Mouse (Mus musculus): ENCODE data around the gene Large2.
"Not testable (repeated sequence)": the region's sequence is repeated elsewhere in the genome, so short reads cannot be mapped to it uniquely, and the experiment has no call there.

Gene Large2

DNA sequence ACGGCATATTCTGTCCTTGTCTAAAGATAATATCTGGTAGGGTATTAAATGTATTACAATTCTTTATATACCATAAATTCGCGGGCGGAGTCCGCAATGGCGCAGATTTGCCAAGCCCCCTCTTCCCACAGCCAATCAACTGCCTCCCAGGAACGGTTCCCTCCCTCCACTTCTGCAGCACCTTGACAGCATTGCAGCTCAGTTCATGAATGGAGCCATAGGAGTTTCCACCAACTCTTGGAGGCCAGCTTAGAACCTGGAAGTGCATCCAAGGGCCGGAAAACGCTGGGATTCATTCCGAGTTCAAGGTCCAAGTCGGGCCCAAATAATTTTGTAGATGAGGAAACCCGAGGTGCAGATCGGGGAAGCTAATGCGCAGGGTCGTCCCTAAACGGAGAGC is at the start of gene Large2, which contains the start of gene Pex16:
Large2 (minus strand) TSS at position 356 of the 400 bp plus-strand sequence.
Pex16 (plus strand) TSS at position 163 of the 400 bp plus-strand sequence.
- DNase-seq (ENCODE audit: low spot score in 2 of 2), result no peak

GRCm38 (mm10) chr2:92423702-92424461 is 49.2 kb upstream of the Large2 start:
- DNase-seq (ENCODE audit: low spot score in 2 of 2), result peak; percentile 74 to 83

GRCm38 (mm10) chr2:92423156-92423555 is 48.5 kb upstream of the Large2 start:
- no peak for DNase-seq (ENCODE audit: low spot score in 2 of 2)

- DNase-seq (ENCODE audit: low spot score in 2 of 2), result no peak
Observed at GRCm38 (mm10) chr2:92422388-92423135, 47.9 kb upstream of the Large2 start.

GRCm38 (mm10) chr2:92421723-92422387 is 47.2 kb upstream of the Large2 start:
- no peak for DNase-seq (ENCODE audit: low spot score in 2 of 2)

DNA sequence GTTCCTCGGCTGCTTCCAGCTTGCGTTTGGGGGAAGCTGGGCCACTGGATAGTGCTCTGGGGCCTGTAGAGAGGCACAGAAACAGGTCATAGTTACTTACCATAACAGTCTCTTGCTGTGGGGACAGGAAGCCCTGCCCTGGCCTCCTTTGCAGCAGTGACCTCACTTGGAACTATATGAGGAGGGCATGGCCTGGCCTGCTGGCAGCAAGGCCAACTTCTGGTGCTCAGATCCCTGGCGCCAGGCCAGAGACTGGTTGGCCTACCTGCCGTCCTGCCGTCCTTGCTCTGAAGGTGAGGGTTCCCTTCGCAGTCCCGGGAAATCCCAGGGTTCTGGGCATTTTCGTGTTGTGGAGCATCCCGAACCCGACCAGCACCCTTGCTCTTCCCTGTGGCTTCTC is 37.0 kb upstream of the Large2 start:
- no peak for DNase-seq (ENCODE audit: low spot score in 2 of 2)

DNA sequence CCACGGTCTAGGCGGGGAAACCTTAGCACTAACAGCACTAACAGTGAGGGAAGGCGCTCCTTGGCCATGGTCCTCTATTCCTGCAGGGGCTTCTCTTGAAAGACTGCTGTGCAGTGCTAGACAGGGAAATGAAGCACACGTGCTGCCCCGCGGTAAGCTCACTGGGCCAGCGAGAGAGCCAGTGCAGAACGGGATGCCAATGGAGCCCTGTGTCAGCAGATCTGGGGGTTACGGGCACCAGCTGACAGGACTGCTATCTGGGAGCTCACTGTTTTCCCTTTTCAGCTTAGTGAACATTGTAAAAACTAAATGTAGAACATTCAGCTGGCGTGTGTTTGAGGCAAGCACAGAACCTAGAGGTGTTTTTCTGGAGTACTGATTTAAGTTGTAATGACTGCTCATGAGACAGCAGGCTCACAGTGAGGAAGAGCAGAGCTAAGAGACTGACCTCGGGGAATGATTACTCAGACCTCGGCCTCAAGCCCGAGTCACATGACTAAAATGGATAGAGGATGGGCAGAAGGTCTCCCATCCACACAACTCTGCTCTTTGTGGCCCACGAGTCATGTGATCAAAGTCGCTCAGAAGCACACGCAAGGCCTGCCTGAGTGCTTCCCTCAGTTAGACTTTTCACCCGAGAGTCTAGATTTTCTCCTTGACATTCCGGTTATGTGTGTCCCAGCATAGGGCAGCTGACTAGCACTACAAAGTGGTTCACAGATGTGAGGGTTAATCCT is 33.8 kb upstream of the Large2 start:
- DNase-seq (ENCODE audit: low spot score in 2 of 2), result no peak

DNA sequence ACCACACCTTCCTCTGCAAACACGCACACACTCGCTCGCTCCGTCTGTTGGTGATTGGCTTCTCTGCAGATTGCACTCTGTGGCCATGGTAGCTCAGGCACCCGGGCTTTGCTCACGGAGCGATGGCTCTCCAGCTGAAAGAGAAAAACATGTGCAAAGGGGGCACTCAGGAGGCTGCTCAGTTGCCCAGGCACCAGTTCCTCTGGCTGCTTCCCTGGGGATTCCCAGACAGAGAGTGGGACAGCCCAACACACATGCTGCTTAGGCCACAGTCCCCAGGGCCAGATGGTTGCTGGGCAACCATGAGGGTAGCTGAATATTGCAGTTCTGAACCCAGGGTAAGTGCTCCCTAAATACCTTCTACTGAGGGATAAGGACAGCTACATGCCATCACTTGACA is 31.0 kb upstream of the Large2 start:
- no peak for DNase-seq (ENCODE audit: low spot score in 2 of 2)

GRCm38 (mm10) chr2:92404737-92405136 is 30.1 kb upstream of the Large2 start:
- DNase-seq (ENCODE audit: low spot score in 2 of 2), result no peak

DNA sequence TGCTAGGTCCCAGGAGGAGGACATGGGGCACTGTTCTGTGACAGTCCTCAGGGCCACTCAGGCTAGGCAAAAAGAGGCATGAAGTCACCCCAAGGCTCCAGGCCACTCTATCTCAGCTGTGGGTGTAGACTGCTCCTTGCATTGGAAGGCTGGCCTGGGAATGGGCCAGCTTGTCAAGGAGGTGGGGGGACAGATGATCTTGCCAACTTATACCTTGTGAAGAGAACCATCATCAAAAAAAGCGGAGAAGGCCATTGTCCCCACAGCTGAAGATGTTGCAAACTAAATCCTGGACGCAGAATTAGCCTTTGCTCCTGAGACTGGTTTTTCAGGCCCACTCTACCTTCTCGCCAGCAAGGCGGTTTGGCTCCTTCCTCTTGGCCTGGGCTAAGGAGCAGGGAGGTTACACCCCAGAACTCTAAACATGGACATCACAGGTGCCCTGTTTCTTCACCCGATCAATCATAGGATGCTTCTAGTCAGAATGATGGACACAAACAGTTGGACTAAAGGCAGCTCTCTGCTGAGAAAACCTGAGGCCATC is 29.2 kb upstream of the Large2 start:
- DNase-seq (ENCODE audit: low spot score in 2 of 2), result peak in 1 of 2 experiments; percentile 4

- peak in 1 of 2 experiments; percentile 4 for DNase-seq (ENCODE audit: low spot score in 2 of 2)
Observed at GRCm38 (mm10) chr2:92402591-92403326, 28.1 kb upstream of the Large2 start.

DNA sequence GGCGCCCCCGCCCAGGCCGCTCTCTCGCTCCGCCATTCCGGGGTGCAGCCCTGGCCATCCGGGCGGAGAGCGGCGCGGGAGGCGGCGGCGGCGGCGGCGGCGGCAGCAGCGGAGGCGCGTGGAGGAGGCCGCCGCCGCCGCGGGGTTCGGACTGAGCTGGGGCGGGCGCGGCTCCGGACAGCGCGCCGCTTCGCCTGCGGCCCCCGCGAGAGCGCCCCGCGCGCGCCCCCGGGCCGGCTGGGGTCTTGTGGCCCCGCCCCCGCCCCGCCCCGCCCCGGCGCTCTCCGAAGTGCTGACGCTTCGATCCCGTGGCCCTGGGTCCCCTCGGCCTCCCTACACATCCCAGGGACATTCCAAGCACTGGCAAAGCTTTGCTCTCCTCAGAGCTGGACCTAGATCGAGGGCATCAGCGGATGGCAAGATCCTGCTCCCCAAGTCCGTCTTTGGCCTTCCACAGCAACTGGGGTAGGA is 26.5 kb upstream of the Large2 start, which contains the start of gene Mapk8ip1:
Mapk8ip1 (minus strand) TSS at position 173 of the 471 bp plus-strand sequence.
- peak in 1 of 2 experiments; percentile 14 for DNase-seq (ENCODE audit: low spot score in 2 of 2)

- DNase-seq (ENCODE audit: low spot score in 2 of 2), result no peak
Observed at GRCm38 (mm10) chr2:92400682-92401081, 26.0 kb upstream of the Large2 start.

- DNase-seq (ENCODE audit: low spot score in 2 of 2), result not testable (repeated sequence)
Observed at GRCm38 (mm10) chr2:92399877-92400276, 25.2 kb upstream of the Large2 start.

GRCm38 (mm10) chr2:92397436-92397835 is 22.8 kb upstream of the Large2 start:
- DNase-seq (ENCODE audit: low spot score in 2 of 2), result no peak

GRCm38 (mm10) chr2:92395535-92395934 is 20.9 kb upstream of the Large2 start:
- DNase-seq (ENCODE audit: low spot score in 2 of 2), result no peak

- no peak for DNase-seq (ENCODE audit: low spot score in 2 of 2)
Observed at GRCm38 (mm10) chr2:92392318-92393264, 17.9 kb upstream of the Large2 start.

DNA sequence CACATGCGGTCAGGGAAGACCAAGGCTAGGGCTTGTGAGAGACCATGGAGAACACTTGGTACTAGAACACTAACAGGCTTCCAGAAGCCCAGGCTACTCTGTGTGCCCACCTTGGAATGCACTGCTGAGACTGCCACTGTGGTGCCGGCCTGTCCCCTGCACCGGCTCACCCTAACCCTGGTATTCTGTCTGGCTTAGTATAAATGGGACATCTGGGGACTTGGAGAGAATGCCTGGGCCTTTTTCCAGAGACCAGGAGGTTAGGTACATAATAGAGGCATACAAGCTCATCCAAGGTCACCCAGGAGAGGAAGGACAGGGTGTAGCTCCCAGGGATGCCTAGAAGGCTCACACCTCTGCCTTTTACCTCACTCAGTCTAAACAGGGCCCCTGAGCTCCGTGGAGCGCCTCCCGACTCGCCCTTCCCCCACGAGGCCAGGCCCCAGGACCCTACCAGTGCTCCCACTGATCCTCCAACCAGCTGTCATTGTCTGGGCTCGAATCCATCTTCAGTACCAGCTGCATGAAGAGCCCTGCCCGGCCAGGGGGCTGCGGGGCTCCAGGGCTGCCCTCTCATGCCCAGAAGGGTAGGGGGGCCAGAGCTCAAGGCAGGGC is 17.1 kb upstream of the Large2 start:
- no peak for DNase-seq (ENCODE audit: low spot score in 2 of 2)

GRCm38 (mm10) chr2:92391116-92391515 is 16.4 kb upstream of the Large2 start:
- no peak for DNase-seq (ENCODE audit: low spot score in 2 of 2)
